Comparison of ENCODE assay signal across 13 mouse cellular contexts in the genomic region with DNA sequence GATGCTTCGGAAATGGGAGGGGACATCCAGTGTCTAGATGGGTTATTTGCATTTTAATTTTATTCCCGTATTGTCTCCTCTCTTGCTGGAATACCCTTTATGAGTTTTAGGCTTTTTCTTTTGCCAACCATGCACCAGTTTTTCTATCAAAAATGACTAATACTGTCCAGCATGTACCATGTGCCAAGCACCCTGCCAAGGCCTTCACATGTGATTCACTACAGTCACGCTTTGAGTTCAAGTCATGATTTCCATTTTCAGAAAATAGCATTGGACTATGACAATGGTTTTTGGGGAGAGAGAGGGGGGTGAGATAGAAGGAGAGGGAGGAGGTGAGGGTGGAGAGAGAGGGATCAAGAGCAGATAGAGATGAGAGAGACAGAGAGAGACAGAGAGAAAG.
"Had no signal": no experiment of that assay in that cellular context is flagged by ENCODE, and none has a peak within 500 bp of the region (broad histone marks: within the 10 kb centered on the region; RNA-seq: fewer than 3 reads in every experiment).

No protein-coding gene starts in this region.

- H3K4me1 ChIP-seq: kidney, embryonic 15.5 days; limb, embryonic 15.5 days; liver, embryonic 12.5 days; midbrain, embryonic 10.5 days; neural tube, embryonic 12.5 days had no signal

- H3K27ac ChIP-seq: kidney, embryonic 15.5 days; limb, embryonic 15.5 days; liver, embryonic 12.5 days; midbrain, embryonic 10.5 days; neural tube, embryonic 12.5 days had no signal

- DNase-seq: kidney, postnatal 14 days; lung, embryonic 14.5 days; lung, postnatal 10 days; lung, postnatal 4 days; midbrain, embryonic 14.5 days; thymus, adult 18-20 months; thymus, postnatal 25 days had no signal

- H3K4me3 ChIP-seq: kidney, embryonic 15.5 days; limb, embryonic 15.5 days; liver, embryonic 12.5 days; midbrain, embryonic 10.5 days; myocyte; neural tube, embryonic 12.5 days had no signal
